Mouse (Mus musculus) C2C12 (cell line): Measurements from ENCODE around the gene Enoph1. TPM values are rescaled to one million over a fixed set of nuclear protein-coding genes. Genes with fewer than 3 reads are reported as not detected.

Experiments
- H3K27me3 ChIP-seq: one replicate; pipeline ENCODE4 v1.6.1; 2011; ENCODE audit not compliant: control insufficient read depth, insufficient read depth, insufficient read length
- H3K36me3 ChIP-seq: one replicate; pipeline ENCODE4 v1.6.1; 2011; ENCODE audit not compliant: control insufficient read depth, insufficient read depth
- H3K4me3 ChIP-seq: one replicate; pipeline ENCODE4 v1.5.1; 2011; ENCODE audit warnings: mild to moderate bottlenecking, control low read depth; ENCODE audit not compliant: poor library complexity, insufficient read depth, severe bottlenecking
- H3K79me2 ChIP-seq: one replicate; pipeline ENCODE4 v1.6.1; 2011; ENCODE audit not compliant: control insufficient read depth, insufficient read depth
- H3K79me3 ChIP-seq: one replicate; pipeline ENCODE4 v1.6.1; 2011; ENCODE audit warnings: low read depth, control low read depth
- H3ac ChIP-seq: one replicate; pipeline ENCODE3; 2011; ENCODE audit warnings: low read depth; ENCODE audit not compliant: control insufficient read depth, insufficient read length
- CEBPB ChIP-seq: IDR thresholded peaks from one replicate; pipeline ENCODE4 v1.6.1; 2011; ENCODE audit warnings: low read depth, mild to moderate bottlenecking, control low read depth, moderate library complexity
- CTCF ChIP-seq: IDR thresholded peaks from one replicate; pipeline ENCODE4 v1.5.1; 2011; ENCODE audit not compliant: control insufficient read depth, insufficient read depth, insufficient read length
- FOSL1 ChIP-seq: IDR thresholded peaks from one replicate; pipeline ENCODE4 v1.8.0; 2011; ENCODE audit warnings: mild to moderate bottlenecking, low read length; ENCODE audit not compliant: poor library complexity, insufficient read depth, severe bottlenecking
- MAX ChIP-seq: IDR thresholded peaks from one replicate; pipeline ENCODE4 v1.6.1; 2011; ENCODE audit warnings: mild to moderate bottlenecking, control low read depth
- MYOD1 ChIP-seq: IDR thresholded peaks from one replicate; pipeline ENCODE4 v1.6.1; 2011; ENCODE audit warnings: low read depth; ENCODE audit not compliant: control insufficient read depth, insufficient read length
- MYOG ChIP-seq: IDR thresholded peaks from one replicate; pipeline ENCODE4 v1.6.1; 2011; ENCODE audit not compliant: control insufficient read depth, insufficient read length; ENCODE audit errors: extremely low read depth
- USF1 ChIP-seq: IDR thresholded peaks from one replicate; pipeline ENCODE4 v1.6.1; 2011; ENCODE audit warnings: low read depth, mild to moderate bottlenecking, control low read depth, moderate library complexity
- polyA plus RNA-seq: library from polyadenylated mRNA; unstranded; fragments of >200 nt; fragmentation: generic; extraction: Trizol; gene quantifications from one replicate; pipeline ENCODE4 v1.2.1, GENCODE M21; 2012; ENCODE audit warnings: missing spikeins

The Enoph1 gene
- polyA plus RNA-seq, 1 experiment: 35.3 TPM

- Histone ChIP-seq H3K79me2 (no peaks in the 10 kb centered on the region), H3K4me3 (no peak overlapping the region), H3ac (no peak overlapping the region), H3K36me3 (no peaks in the 10 kb centered on the region), H3K79me3 (no peaks in the 10 kb centered on the region), H3K27me3 (peaks cover 8% of the 10 kb centered on the region)
- TF ChIP-seq MYOD1: no peak
- no peak for TF ChIP-seq MYOG
- no peak for TF ChIP-seq FOSL1
- TF ChIP-seq CTCF: no peak
- no peak for TF ChIP-seq CEBPB
- no peak for TF ChIP-seq MAX
- no peak for TF ChIP-seq USF1
These were observed 70.8 kb downstream of the Enoph1 start for GRCm38 (mm10) chr5:100110581-100110980.

- Histone ChIP-seq H3K79me2 (no peaks in the 10 kb centered on the region), H3ac (no peak overlapping the region), H3K36me3 (no peaks in the 10 kb centered on the region), H3K4me3 (no peak overlapping the region), H3K79me3 (no peaks in the 10 kb centered on the region), H3K27me3 (peaks cover 3% of the 10 kb centered on the region)
- no peak for TF ChIP-seq MYOG
- no peak for TF ChIP-seq CEBPB
- TF ChIP-seq CTCF: no peak
- TF ChIP-seq USF1: no peak
- TF ChIP-seq FOSL1: no peak
- TF ChIP-seq MYOD1: no peak
- TF ChIP-seq MAX: no peak
These were observed 73.6 kb downstream of the Enoph1 start for GRCm38 (mm10) chr5:100113403-100113802.

Other genes starting within 250 kb of the Enoph1 start
- gene Vamp9, start 133.7 kb upstream of the Enoph1 start, polyA plus RNA-seq: not detected
- gene Hnrnpd, start 61.0 kb upstream of the Enoph1 start, polyA plus RNA-seq: 171 TPM
- gene 4930524J08Rik, start 60.9 kb upstream of the Enoph1 start, polyA plus RNA-seq: 10.2 TPM
- 66.9 TPM for gene Hnrnpdl, start 321 bp upstream of the Enoph1 start, polyA plus RNA-seq
- not detected for gene Tmem150c, start 119.8 kb downstream of the Enoph1 start, polyA plus RNA-seq